Mouse (Mus musculus): Measurements from ENCODE around the gene Elf2. TPM values are rescaled to one million over a fixed set of nuclear protein-coding genes. Genes with fewer than 3 reads are reported as not detected.
"Not testable (repeated sequence)": the region's sequence is repeated elsewhere in the genome, so short reads cannot be mapped to it uniquely, and the experiment has no call there.

The Elf2 gene
- polyA plus RNA-seq, 2 experiments = 59.3 to 61.4 TPM

DNA sequence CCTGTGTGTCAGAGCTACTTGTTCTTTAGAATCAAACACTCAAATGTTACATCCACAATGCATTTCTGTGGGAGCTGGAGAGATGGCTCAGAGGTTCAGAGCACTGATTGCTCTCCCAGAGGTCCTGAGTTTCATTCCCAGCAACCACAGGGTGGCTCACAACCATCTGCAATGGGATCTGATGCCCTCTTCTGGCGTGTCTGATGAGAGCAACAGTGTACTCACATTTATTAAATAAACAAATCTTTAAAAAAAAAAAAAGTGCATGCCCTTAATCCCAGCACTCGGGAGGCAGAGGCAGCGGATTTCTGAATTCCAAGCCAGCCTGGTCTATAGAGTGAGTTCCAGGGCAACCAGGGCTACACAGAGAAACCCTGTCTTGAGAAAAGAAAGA is 13.6 kb upstream of the Elf2 start:
- Histone ChIP-seq H3K4me1 (ENCODE audit: control insufficient read depth, insufficient read depth, low read length) (no peaks in the 10 kb centered on the region), H3K4me2 (replicated peaks; ENCODE audit: low read depth, low read length, severe bottlenecking) (no peak overlapping the region), H3K36me3 (ENCODE audit: control insufficient read depth, insufficient read depth, low read length) (no peaks in the 10 kb centered on the region), H3K4me3 (replicated peaks; ENCODE audit: low read length) (no peak overlapping the region), H3K27me3 (ENCODE audit: control insufficient read depth, insufficient read depth, low read length) (no peaks in the 10 kb centered on the region), H3K9ac (ENCODE audit: low read depth, low read length, severe bottlenecking) (no peak overlapping the region), H3K9me3 (ENCODE audit: control insufficient read depth, low read length) (no peaks in the 10 kb centered on the region), H3K27ac (replicated peaks; ENCODE audit: low read depth, low read length) (no peak overlapping the region)
- no peak for ATAC-seq (ENCODE audit: low FRiP score, low read depth)
- no peak for TF ChIP-seq POLR2A (IDR thresholded peaks at IDR 0.05; ENCODE audit: borderline replicate concordance, extremely low read depth, insufficient read depth, insufficient read length)
- WGBS = 71% methylated on average over 3 of the region's 3 CpGs
- DNase-seq (ENCODE audit: low spot score) = no peak

DNA sequence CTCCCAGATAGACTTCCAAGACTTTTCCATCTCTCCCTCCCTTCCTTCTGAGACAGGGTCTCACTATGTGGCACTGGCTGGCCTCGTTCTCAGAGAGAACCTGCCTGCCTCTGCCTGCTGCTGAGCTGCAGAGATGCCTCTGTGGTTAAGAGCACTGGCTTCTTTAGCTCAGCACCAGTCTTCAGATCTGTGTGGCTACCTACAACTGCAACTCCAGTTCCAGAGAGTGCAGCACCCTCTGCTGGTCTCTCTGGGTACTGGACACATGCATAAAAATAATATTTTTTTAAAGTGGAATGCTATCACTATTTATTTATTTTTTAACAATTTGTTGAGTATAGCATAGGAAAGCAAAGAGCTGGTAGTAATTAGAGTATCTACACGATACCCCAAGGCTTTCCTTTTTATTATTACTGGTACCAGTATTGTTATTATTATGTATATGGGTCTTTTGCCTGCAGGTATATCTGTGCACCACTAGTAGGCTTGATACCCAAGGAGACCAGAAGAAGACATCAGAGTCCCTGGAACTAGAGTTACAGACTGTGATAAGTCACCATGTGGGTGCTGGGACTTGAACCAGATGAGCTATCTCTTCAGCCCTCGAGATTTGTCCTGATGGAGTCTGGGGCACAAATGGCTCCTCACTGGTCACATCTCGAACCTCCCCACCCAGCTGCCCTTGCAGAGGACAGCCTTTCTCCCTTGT is 13.0 kb upstream of the Elf2 start:
- Histone ChIP-seq H3K4me3 (replicated peaks; ENCODE audit: low read length) (no peak overlapping the region), H3K36me3 (ENCODE audit: control insufficient read depth, insufficient read depth, low read length) (no peaks in the 10 kb centered on the region), H3K4me2 (replicated peaks; ENCODE audit: low read depth, low read length, severe bottlenecking) (no peak overlapping the region), H3K9me3 (ENCODE audit: control insufficient read depth, low read length) (no peaks in the 10 kb centered on the region), H3K4me1 (ENCODE audit: control insufficient read depth, insufficient read depth, low read length) (no peaks in the 10 kb centered on the region), H3K27me3 (ENCODE audit: control insufficient read depth, insufficient read depth, low read length) (no peaks in the 10 kb centered on the region), H3K9ac (ENCODE audit: low read depth, low read length, severe bottlenecking) (no peak overlapping the region), H3K27ac (replicated peaks; ENCODE audit: low read depth, low read length) (no peak overlapping the region)
- TF ChIP-seq POLR2A (IDR thresholded peaks at IDR 0.05; ENCODE audit: borderline replicate concordance, extremely low read depth, insufficient read depth, insufficient read length) = no peak
- WGBS = 74% methylated on average over 4 of the region's 4 CpGs
- no peak for DNase-seq (ENCODE audit: low spot score)
- ATAC-seq (ENCODE audit: low FRiP score, low read depth) = no peak

GRCm38 (mm10) chr3:51350806-51351205 is 10.3 kb upstream of the Elf2 start:
- WGBS = 13% methylated on average over 3 of the region's 3 CpGs
- H3K27ac ChIP-seq (replicated peaks; ENCODE audit: low read depth, low read length) = no peak overlapping the region
- no peak overlapping the region for H3K4me3 ChIP-seq (replicated peaks; ENCODE audit: low read length)
- no peak overlapping the region for H3K4me2 ChIP-seq (replicated peaks; ENCODE audit: low read depth, low read length, severe bottlenecking)
- TF ChIP-seq POLR2A (IDR thresholded peaks at IDR 0.05; ENCODE audit: borderline replicate concordance, extremely low read depth, insufficient read depth, insufficient read length) = no peak
- H3K9ac ChIP-seq (ENCODE audit: low read depth, low read length, severe bottlenecking) = no peak overlapping the region
- no peaks in the 10 kb centered on the region for H3K4me1 ChIP-seq (ENCODE audit: control insufficient read depth, insufficient read depth, low read length)
- H3K27me3 ChIP-seq (ENCODE audit: control insufficient read depth, insufficient read depth, low read length) = no peaks in the 10 kb centered on the region
- H3K36me3 ChIP-seq (ENCODE audit: control insufficient read depth, insufficient read depth, low read length) = no peaks in the 10 kb centered on the region
- ATAC-seq (ENCODE audit: low FRiP score, low read depth) (no peak), DNase-seq (ENCODE audit: low spot score) (no peak)
- H3K9me3 ChIP-seq (ENCODE audit: control insufficient read depth, low read length) = no peaks in the 10 kb centered on the region

DNA sequence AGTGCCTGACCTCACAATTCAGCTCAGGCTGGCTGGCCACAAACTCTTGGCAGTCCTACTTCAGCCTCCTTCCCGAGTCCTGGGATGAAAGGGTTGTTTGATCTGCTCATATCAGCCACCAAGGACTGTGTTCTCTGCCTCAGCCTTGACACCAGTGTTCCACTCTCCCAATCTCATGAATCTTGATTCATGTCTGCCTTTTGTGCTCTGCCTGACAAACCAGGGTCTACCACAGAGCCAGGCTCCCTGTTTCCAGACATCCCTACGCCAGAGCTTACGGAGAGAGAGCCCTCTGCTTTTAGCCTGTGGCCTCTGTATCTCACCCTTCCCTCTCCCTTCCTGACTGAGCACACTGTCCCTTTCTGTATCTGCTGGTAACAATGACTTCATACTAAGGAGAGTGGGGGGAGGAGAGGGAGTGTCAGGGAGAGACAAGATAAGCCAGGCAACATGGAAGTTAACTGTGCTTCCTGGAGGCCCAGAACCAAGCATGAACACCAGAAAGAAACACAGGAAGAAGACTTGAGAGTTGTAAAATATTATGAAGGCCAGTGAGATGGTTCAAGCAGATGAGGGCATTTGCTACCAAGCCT is 8.3 kb upstream of the Elf2 start:
- Histone ChIP-seq H3K4me2 (replicated peaks; ENCODE audit: low read depth, low read length, severe bottlenecking) (no peak overlapping the region), H3K9me3 (ENCODE audit: control insufficient read depth, low read length) (no peaks in the 10 kb centered on the region), H3K36me3 (ENCODE audit: control insufficient read depth, insufficient read depth, low read length) (no peaks in the 10 kb centered on the region), H3K4me1 (ENCODE audit: control insufficient read depth, insufficient read depth, low read length) (no peaks in the 10 kb centered on the region), H3K27ac (replicated peaks; ENCODE audit: low read depth, low read length) (no peak overlapping the region), H3K27me3 (ENCODE audit: control insufficient read depth, insufficient read depth, low read length) (no peaks in the 10 kb centered on the region), H3K9ac (ENCODE audit: low read depth, low read length, severe bottlenecking) (no peak overlapping the region), H3K4me3 (replicated peaks; ENCODE audit: low read length) (no peak overlapping the region)
- 47% methylated on average over 3 of the region's 3 CpGs for WGBS
- ATAC-seq (ENCODE audit: low FRiP score, low read depth) (no peak), DNase-seq (ENCODE audit: low spot score) (no peak)
- TF ChIP-seq POLR2A (IDR thresholded peaks at IDR 0.05; ENCODE audit: borderline replicate concordance, extremely low read depth, insufficient read depth, insufficient read length) = no peak

- 94% methylated on average over 2 of the region's 2 CpGs for WGBS
Observed at GRCm38 (mm10) chr3:51345017-51345416, 4.6 kb upstream of the Elf2 start.

DNA sequence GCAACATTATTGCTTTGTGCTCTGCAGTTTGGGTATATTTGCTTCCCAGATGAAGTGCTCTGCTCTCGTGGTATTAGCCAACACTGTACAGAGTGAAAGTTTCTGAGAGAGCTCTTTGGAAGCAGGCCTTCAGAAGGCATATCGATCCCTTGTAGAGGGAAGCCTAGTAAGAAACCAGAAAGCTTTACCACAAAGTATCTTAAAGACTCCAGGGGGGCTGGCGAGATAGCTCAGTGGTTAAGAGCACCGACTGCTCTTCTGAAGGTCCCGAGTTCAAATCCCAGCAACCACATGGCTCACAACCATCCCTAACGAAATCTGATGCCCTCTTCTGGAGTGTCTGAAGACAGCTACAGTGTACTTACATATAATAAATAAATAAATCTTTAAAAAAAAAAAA is 3.7 kb upstream of the Elf2 start:
- not testable (repeated sequence) for H3K4me1 ChIP-seq (ENCODE audit: control insufficient read depth, insufficient read depth, low read length); H3K9ac ChIP-seq (ENCODE audit: low read depth, low read length, severe bottlenecking); H3K4me3 ChIP-seq (replicated peaks; ENCODE audit: low read length); H3K4me2 ChIP-seq (replicated peaks; ENCODE audit: low read depth, low read length, severe bottlenecking); H3K9me3 ChIP-seq (ENCODE audit: control insufficient read depth, low read length); ATAC-seq (ENCODE audit: low FRiP score, low read depth); H3K27me3 ChIP-seq (ENCODE audit: control insufficient read depth, insufficient read depth, low read length); DNase-seq (ENCODE audit: low spot score); H3K36me3 ChIP-seq (ENCODE audit: control insufficient read depth, insufficient read depth, low read length); H3K27ac ChIP-seq (replicated peaks; ENCODE audit: low read depth, low read length)
- WGBS = 92% methylated on average over 6 of the region's 6 CpGs

More at GRCm38 (mm10) chr3:51345017-51345416, 4.6 kb upstream of the Elf2 start:
- not testable (repeated sequence) for H3K4me1 ChIP-seq (ENCODE audit: control insufficient read depth, insufficient read depth, low read length); H3K4me2 ChIP-seq (replicated peaks; ENCODE audit: low read depth, low read length, severe bottlenecking); H3K27ac ChIP-seq (replicated peaks; ENCODE audit: low read depth, low read length); H3K36me3 ChIP-seq (ENCODE audit: control insufficient read depth, insufficient read depth, low read length); H3K9me3 ChIP-seq (ENCODE audit: control insufficient read depth, low read length); H3K9ac ChIP-seq (ENCODE audit: low read depth, low read length, severe bottlenecking); H3K27me3 ChIP-seq (ENCODE audit: control insufficient read depth, insufficient read depth, low read length); H3K4me3 ChIP-seq (replicated peaks; ENCODE audit: low read length); DNase-seq (ENCODE audit: low spot score); ATAC-seq (ENCODE audit: low FRiP score, low read depth)

Measured in limb, embryonic 14.5 days (tissue).